Mouse (Mus musculus) urinary bladder, adult 2 months (tissue): Measurements from ENCODE around the gene Rfx7. TPM values are rescaled to one million over a fixed set of nuclear protein-coding genes. Genes with fewer than 3 reads are reported as not detected.
"Not testable (repeated sequence)": the region's sequence is repeated elsewhere in the genome, so short reads cannot be mapped to it uniquely, and the experiment has no call there.

Experiments used
- DNase-seq: peaks from one replicate; pipeline ENCODE4 v3.0.0; 2022; ENCODE audit warnings: low spot score
- polyA plus RNA-seq: library from polyadenylated mRNA; depleted of rRNA; stranded (reverse); fragments of >200 nt; gene quantifications from 2 replicates; pipeline ENCODE4 v1.2.3, GENCODE M21; 2012

Gene Rfx7
- polyA plus RNA-seq, 1 experiment, result 6.6 TPM

GRCm38 (mm10) chr9:72639843-72640621, 108.0 kb downstream of the Rfx7 start:
- peak; percentile 69 for DNase-seq

GRCm38 (mm10) chr9:72640642-72641041, 108.6 kb downstream of the Rfx7 start:
- no peak for DNase-seq

GRCm38 (mm10) chr9:72641093-72641680, 109.1 kb downstream of the Rfx7 start:
- no peak for DNase-seq

- DNase-seq, result not testable (repeated sequence)
Measured at GRCm38 (mm10) chr9:72642756-72643447, 110.9 kb downstream of the Rfx7 start.

GRCm38 (mm10) chr9:72643651-72644417, 111.8 kb downstream of the Rfx7 start:
- DNase-seq, result no peak

- DNase-seq, result no peak
Measured at GRCm38 (mm10) chr9:72644418-72645110, 112.5 kb downstream of the Rfx7 start.

- DNase-seq, result no peak
Measured at GRCm38 (mm10) chr9:72649781-72650180, 117.7 kb downstream of the Rfx7 start.

- DNase-seq, result no peak
Measured at GRCm38 (mm10) chr9:72652961-72653360, 120.9 kb downstream of the Rfx7 start.

- DNase-seq, result no peak
Measured at GRCm38 (mm10) chr9:72653533-72653932, 121.5 kb downstream of the Rfx7 start.

- peak; percentile 62 for DNase-seq
Measured at GRCm38 (mm10) chr9:72654593-72655242, 122.7 kb downstream of the Rfx7 start.

GRCm38 (mm10) chr9:72655602-72656001, 123.6 kb downstream of the Rfx7 start:
- no peak for DNase-seq

- no peak for DNase-seq
Measured at GRCm38 (mm10) chr9:72656491-72656890, 124.5 kb downstream of the Rfx7 start.

- DNase-seq, result no peak
Measured at GRCm38 (mm10) chr9:72656940-72657339, 124.9 kb downstream of the Rfx7 start.

GRCm38 (mm10) chr9:72657694-72658093, 125.7 kb downstream of the Rfx7 start:
- DNase-seq, result no peak

- no peak for DNase-seq
Measured at GRCm38 (mm10) chr9:72660139-72660538, 128.1 kb downstream of the Rfx7 start.

GRCm38 (mm10) chr9:72660911-72661310, 128.9 kb downstream of the Rfx7 start:
- DNase-seq, result no peak

- no peak for DNase-seq
Measured at GRCm38 (mm10) chr9:72661561-72661894, 129.5 kb downstream of the Rfx7 start.

- peak; percentile 96 for DNase-seq
Measured at GRCm38 (mm10) chr9:72661895-72662661, 130.0 kb downstream of the Rfx7 start, which contains the start of gene Nedd4. Gene Nedd4, plus strand, starts transcription at chr9:72662346.

GRCm38 (mm10) chr9:72662691-72663533, 130.9 kb downstream of the Rfx7 start:
- peak; percentile 63 for DNase-seq
